In genomic region chr2:166598453-166599155, GRCm38 (mm10) we compare ENCODE assay signal across 17 mouse cellular contexts.
DNase-seq lines count a peak whose midpoint lies in the region; TF ChIP-seq lines count a peak whose summit lies in the region.
"Had no signal": no experiment of that assay in that cellular context is flagged by ENCODE, and none has a peak within 500 bp of the region (broad histone marks: within the 10 kb centered on the region; RNA-seq: fewer than 3 reads in every experiment).

No protein-coding gene starts in this region.

- H3K27ac ChIP-seq in kidney, adult 2 months (ENCODE audit: insufficient read depth, low read depth, low read length): no peak overlapping the region
- H3K27ac ChIP-seq in thymus, adult 2 months (ENCODE audit: control insufficient read depth, insufficient read depth, low read length): no peak overlapping the region
- no peak overlapping the region for H3K27ac ChIP-seq in embryonic fibroblast, embryonic 13.5 days (ENCODE audit: insufficient read depth, low read length)
- no peak overlapping the region for H3K27ac ChIP-seq in forebrain, embryonic 10.5 days
- H3K27ac ChIP-seq: embryonic facial prominence, embryonic 12.5 days; forebrain, embryonic 12.5 days; midbrain, embryonic 12.5 days had no signal

- TF ChIP-seq POLR2A in kidney, adult 2 months (IDR thresholded peaks at IDR 0.05; ENCODE audit: low read depth, low read length): no peak
- TF ChIP-seq POLR2A in thymus, adult 2 months (IDR thresholded peaks at IDR 0.05; ENCODE audit: control insufficient read depth, extremely low read depth, insufficient read depth, low read length, poor library complexity): no peak
- no peak for TF ChIP-seq POLR2A in embryonic fibroblast, embryonic 13.5 days (IDR thresholded peaks at IDR 0.05; ENCODE audit: low read depth, low read length)

- H3K4me3 ChIP-seq in kidney, adult 2 months (ENCODE audit: insufficient read depth, low read depth, low read length): no peak overlapping the region
- no peak overlapping the region for H3K4me3 ChIP-seq in thymus, adult 2 months (ENCODE audit: control insufficient read depth, insufficient read depth, low read length)
- no peak overlapping the region for H3K4me3 ChIP-seq in embryonic fibroblast, embryonic 13.5 days (ENCODE audit: insufficient read depth, low read length)
- no peak overlapping the region for H3K4me3 ChIP-seq in forebrain, embryonic 10.5 days
- H3K4me3 ChIP-seq: embryonic facial prominence, embryonic 12.5 days; forebrain, embryonic 12.5 days; heart, embryonic 12.5 days; midbrain, embryonic 12.5 days had no signal

- TF ChIP-seq CTCF in kidney, adult 2 months (conservative IDR thresholded peaks at IDR 0.05; ENCODE audit: insufficient read depth, insufficient read length, low read depth, low read length): 0 out of 2 replicates have a peak, but pooled peaks have one; percentile 19
- TF ChIP-seq CTCF in thymus, adult 2 months (IDR thresholded peaks at IDR 0.05; ENCODE audit: borderline replicate concordance, control insufficient read depth, extremely low read depth, insufficient read depth, low read length, poor library complexity): peak; percentile 58; the same call in 1 of the 2 replicates
- TF ChIP-seq CTCF in embryonic fibroblast, embryonic 13.5 days (IDR thresholded peaks at IDR 0.05; ENCODE audit: borderline replicate concordance, insufficient read depth, low read length): peak; percentile 15; the same call in 1 of the 2 replicates

- no peak for DNase-seq in kidney, adult 2 months
- no peak for DNase-seq in kidney, postnatal 4 days
- no peak for DNase-seq in thymus, adult 2 months
- DNase-seq in thymus, postnatal 0 days (ENCODE audit: low spot score): no peak
- no peak for DNase-seq in forebrain, embryonic 10.5 days (ENCODE audit: extremely low spot score, low spot score)
- DNase-seq in testis, postnatal 10 days (ENCODE audit: low spot score): no peak
- DNase-seq in kidney, postnatal 10 days: no peak
- DNase-seq: cerebellum, postnatal 10 days; kidney, adult 18-20 months; left cerebral cortex, postnatal 4 days; lung, postnatal 14 days; thymus, postnatal 14 days had no signal

- no peaks in the 10 kb centered on the region for H3K9me3 ChIP-seq in forebrain, embryonic 10.5 days
- H3K9me3 ChIP-seq: embryonic facial prominence, embryonic 12.5 days; forebrain, embryonic 12.5 days; heart, embryonic 12.5 days; midbrain, embryonic 12.5 days had no signal

- H3K4me1 ChIP-seq in kidney, adult 2 months (ENCODE audit: control insufficient read depth, insufficient read depth, low read length): no peaks in the 10 kb centered on the region
- no peaks in the 10 kb centered on the region for H3K4me1 ChIP-seq in thymus, adult 2 months (replicated peaks; ENCODE audit: control insufficient read depth, insufficient read depth, low read length)
- H3K4me1 ChIP-seq in embryonic fibroblast, embryonic 13.5 days (ENCODE audit: control insufficient read depth, insufficient read depth, low read length): no peaks in the 10 kb centered on the region
- peaks cover 7% of the 10 kb centered on the region; the same call in 1 of the 2 replicates for H3K4me1 ChIP-seq in forebrain, embryonic 10.5 days
- H3K4me1 ChIP-seq: forebrain, embryonic 12.5 days; heart, embryonic 12.5 days; midbrain, embryonic 12.5 days had no signal

- no peaks in the 10 kb centered on the region for H3K36me3 ChIP-seq in kidney, adult 2 months (ENCODE audit: control insufficient read depth, insufficient read depth, low read length)
- peaks cover 26% of the 10 kb centered on the region; the same call in 1 of the 2 replicates for H3K36me3 ChIP-seq in thymus, adult 2 months (ENCODE audit: control insufficient read depth, insufficient read depth, low read length)
- H3K36me3 ChIP-seq in forebrain, embryonic 10.5 days (replicated peaks): peaks cover 48% of the 10 kb centered on the region

- no peaks in the 10 kb centered on the region for H3K27me3 ChIP-seq in kidney, adult 2 months (replicated peaks; ENCODE audit: control insufficient read depth, insufficient read depth, low read length)
- H3K27me3 ChIP-seq in thymus, adult 2 months (ENCODE audit: control insufficient read depth, insufficient read depth, low read length): no peaks in the 10 kb centered on the region
- no peaks in the 10 kb centered on the region for H3K27me3 ChIP-seq in forebrain, embryonic 10.5 days (ENCODE audit: poor library complexity, severe bottlenecking)
- H3K27me3 ChIP-seq: embryonic facial prominence, embryonic 12.5 days; forebrain, embryonic 12.5 days; heart, embryonic 12.5 days; midbrain, embryonic 12.5 days had no signal

- 81% methylated on average over 12 of the region's 12 CpGs for WGBS in kidney, adult 2 months
- WGBS in thymus, adult 2 months: 94% methylated on average over 12 of the region's 12 CpGs
- 86% methylated on average over 12 of the region's 12 CpGs for WGBS in forebrain, embryonic 10.5 days
